Mouse (Mus musculus) brain, embryonic 18.5 days (tissue): ENCODE measurements around the gene Wfdc10.

Source experiments
- DNase-seq: peaks from one replicate; pipeline ENCODE4 v3.0.0-alpha.2; 2012; ENCODE audit warnings: low read depth, low spot score

The Wfdc10 gene

GRCm38 (mm10) chr2:164701761-164702160 is 45.9 kb downstream of the Wfdc10 start:
- no peak for DNase-seq

- DNase-seq: no peak
Measured at GRCm38 (mm10) chr2:164704235-164704634, 48.4 kb downstream of the Wfdc10 start.

- no peak for DNase-seq
Measured at GRCm38 (mm10) chr2:164705328-164705727, 49.5 kb downstream of the Wfdc10 start.

- no peak for DNase-seq
Measured at GRCm38 (mm10) chr2:164705991-164706390, 50.1 kb downstream of the Wfdc10 start.
